Mouse (Mus musculus): ENCODE measurements around the gene Pcnx3.

- no peak for TF ChIP-seq CTCF (IDR thresholded peaks at IDR 0.05; ENCODE audit: control insufficient read depth, insufficient read depth, insufficient replicate concordance, low read depth, low read length)
- no peak for TF ChIP-seq POLR2A (IDR thresholded peaks at IDR 0.05; ENCODE audit: control insufficient read depth, low read depth, low read length)
These were observed 4.2 kb upstream of the Pcnx3 start for GRCm38 (mm10) chr19:5692913-5693396.
